In genomic region chr17:84626276-84626856, GRCm38 (mm10) we compare ENCODE assay signal across 8 mouse cellular contexts. TPM values are rescaled to one million over a fixed set of nuclear protein-coding genes. Genes with fewer than 3 reads are reported as not detected.
DNase-seq lines count a peak whose midpoint lies in the region; ATAC-seq and TF ChIP-seq lines count a peak whose summit lies in the region.

Gene Dync2li1, plus strand, starts transcription at chr17:84626496.

- peak within 1 kb of the TSS; percentile 71 for H3K4me2 ChIP-seq in forebrain, postnatal 0 days (ENCODE audit: low read depth)
- peak within 1 kb of the TSS; percentile 73 for H3K4me2 ChIP-seq in neural tube, embryonic 15.5 days

- no peaks in the 10 kb centered on the region for H3K36me3 ChIP-seq in forebrain, postnatal 0 days (ENCODE audit: insufficient read depth)
- H3K36me3 ChIP-seq in neural tube, embryonic 15.5 days = no peaks in the 10 kb centered on the region

- H3K4me3 ChIP-seq in forebrain, postnatal 0 days (ENCODE audit: low read depth, low read length) = peak within 1 kb of the TSS; percentile 68
- peak within 1 kb of the TSS; percentile 90 for H3K4me3 ChIP-seq in layer of hippocampus, adult 2 months
- H3K4me3 ChIP-seq in lung, adult 2 months (replicated peaks; ENCODE audit: extremely low read depth, low read depth, low read length) = peak within 1 kb of the TSS; percentile 77
- peak within 1 kb of the TSS; percentile 70 for H3K4me3 ChIP-seq in neural tube, embryonic 15.5 days (replicated peaks)

- H3K9ac ChIP-seq in forebrain, postnatal 0 days = peak within 1 kb of the TSS; percentile 66
- peak within 1 kb of the TSS; percentile 70 for H3K9ac ChIP-seq in neural tube, embryonic 15.5 days (replicated peaks)

- peak; percentile 98 for ATAC-seq in forebrain, postnatal 0 days
- peak; percentile 98 for ATAC-seq in neural tube, embryonic 15.5 days (ENCODE audit: low FRiP score)

- no peak for TF ChIP-seq CTCF in forebrain, postnatal 0 days (IDR thresholded peaks at IDR 0.05; ENCODE audit: low read depth)
- no peak for TF ChIP-seq CTCF in layer of hippocampus, adult 2 months (conservative IDR thresholded peaks at IDR 0.05)
- no peak for TF ChIP-seq CTCF in lung, adult 2 months (IDR thresholded peaks at IDR 0.05; ENCODE audit: insufficient read depth, low read length)

- TF ChIP-seq POLR2A in lung, adult 2 months (IDR thresholded peaks at IDR 0.05; ENCODE audit: borderline replicate concordance, extremely low read depth, low read depth, low read length) = peak; percentile 61; the same call in 1 of the 2 replicates

- peaks cover 6% of the 10 kb centered on the region; the same call in 1 of the 2 replicates for H3K4me1 ChIP-seq in forebrain, postnatal 0 days (ENCODE audit: insufficient read depth)
- peaks cover 5% of the 10 kb centered on the region for H3K4me1 ChIP-seq in lung, adult 2 months (ENCODE audit: control insufficient read depth, insufficient read depth, low read length)
- peaks cover 12% of the 10 kb centered on the region for H3K4me1 ChIP-seq in neural tube, embryonic 15.5 days

- no peaks in the 10 kb centered on the region for H3K9me3 ChIP-seq in forebrain, postnatal 0 days (ENCODE audit: low read length)
- H3K9me3 ChIP-seq in neural tube, embryonic 15.5 days (replicated peaks) = no peaks in the 10 kb centered on the region

- DNase-seq in MN1 (ENCODE audit: low spot score) = peak; percentile 99
- peak; percentile 89 for DNase-seq in cerebellum, adult 8-10 months
- DNase-seq in forebrain, postnatal 0 days = peak; percentile 98
- peak; percentile 90 for DNase-seq in heart, postnatal 4 days
- DNase-seq in layer of hippocampus, adult 2 months (ENCODE audit: low spot score in 2 of 2) = peak; percentile 89 to 91
- DNase-seq in lung, adult 2 months = peak; percentile 74
- peak; percentile 93 for DNase-seq in testis, postnatal 10 days (ENCODE audit: low spot score)

- peak within 1 kb of the TSS; percentile 64 for H3K27ac ChIP-seq in forebrain, postnatal 0 days (ENCODE audit: low read depth, low read length)
- peak within 1 kb of the TSS; percentile 93 for H3K27ac ChIP-seq in layer of hippocampus, adult 2 months
- peak within 1 kb of the TSS; percentile 85 for H3K27ac ChIP-seq in neural tube, embryonic 15.5 days (replicated peaks)

- WGBS in forebrain, postnatal 0 days = 2% methylated on average over 24 of the region's 25 CpGs
- WGBS in lung, adult 2 months = under 1% methylated on average over 25 of the region's 25 CpGs
- under 1% methylated on average over 25 of the region's 25 CpGs for WGBS in neural tube, embryonic 15.5 days

- no peaks in the 10 kb centered on the region for H3K27me3 ChIP-seq in forebrain, postnatal 0 days (ENCODE audit: insufficient read depth, low read length)
- no peaks in the 10 kb centered on the region for H3K27me3 ChIP-seq in neural tube, embryonic 15.5 days (replicated peaks)

RNA-seq across cellular contexts. Expression of gene Dync2li1, which starts in this region (rescaled TPM):
- 14.0 and 19.1 TPM in 2 replicates for total RNA-seq in forebrain, postnatal 0 days (2014; rRNA removed)
- polyA plus RNA-seq in forebrain, postnatal 0 days (2015; fragmentation: Nextera tagmentation; extraction: Ambion mirVana) = 38.9 and 42.1 TPM in 2 replicates
- 1 to 10 TPM; 3.8 to 4.3 TPM for total RNA-seq in heart, postnatal 4 days (2021)
- 10 to 100 TPM; 20.5 to 22.5 TPM for total RNA-seq in layer of hippocampus, adult 2 months (2021)
- 5.5 and 11.4 TPM in 2 replicates for polyA plus RNA-seq in lung, adult 2 months (2012; rRNA removed)
- polyA plus RNA-seq in neural tube, embryonic 15.5 days (2015; fragmentation: Nextera tagmentation; extraction: Ambion mirVana) = 30.2 and 33.1 TPM in 2 replicates

Comparison
In these comparisons a context has a peak if more than half of its experiments do, and no peak if none do; other contexts are left out.
1. Peak in every context shown above with its lines: DNase-seq, ATAC-seq, H3K4me3 ChIP-seq and H3K27ac ChIP-seq.